Mouse (Mus musculus) bone marrow, adult 2 months (tissue): ENCODE measurements around the gene Gzmf.

Experiments used
- CTCF ChIP-seq: fragments of 200-500 bp; IDR thresholded peaks from 2 replicates; pipeline ENCODE4 v1.5.1; 2011; ENCODE audit warnings: low read length, control low read depth; ENCODE audit not compliant: control insufficient read depth, insufficient read depth
- POLR2A ChIP-seq: fragments of 200-500 bp; IDR thresholded peaks from 2 replicates; pipeline ENCODE4 v1.6.1; 2011; ENCODE audit warnings: low read depth, mild to moderate bottlenecking, control low read depth, low read length, borderline replicate concordance; ENCODE audit not compliant: control insufficient read depth

DNA sequence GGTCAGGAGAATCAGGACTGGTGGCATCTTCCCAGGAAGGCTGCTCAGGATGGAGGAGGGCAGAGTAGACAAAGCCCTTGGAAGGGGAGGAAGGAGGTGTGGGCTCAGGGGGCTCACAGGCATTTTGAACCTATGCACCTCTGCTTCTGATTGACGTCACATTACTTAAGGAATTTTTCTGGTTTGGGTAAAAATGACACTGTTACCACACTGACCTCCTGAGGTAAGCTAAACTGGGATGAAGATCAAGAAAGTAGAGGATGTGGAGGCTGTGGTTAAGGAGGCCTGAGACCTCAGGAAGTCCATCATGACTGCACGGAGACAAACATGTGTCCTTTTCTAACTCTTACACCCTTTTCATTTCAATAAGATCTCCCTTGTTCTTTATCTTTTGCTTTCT is 23.3 kb upstream of the Gzmf start, which contains the start of gene Gzmc:
- TF ChIP-seq CTCF = no peak
- TF ChIP-seq POLR2A = no peak
